Mouse (Mus musculus): ENCODE data around the gene Ccdc40.

DNA sequence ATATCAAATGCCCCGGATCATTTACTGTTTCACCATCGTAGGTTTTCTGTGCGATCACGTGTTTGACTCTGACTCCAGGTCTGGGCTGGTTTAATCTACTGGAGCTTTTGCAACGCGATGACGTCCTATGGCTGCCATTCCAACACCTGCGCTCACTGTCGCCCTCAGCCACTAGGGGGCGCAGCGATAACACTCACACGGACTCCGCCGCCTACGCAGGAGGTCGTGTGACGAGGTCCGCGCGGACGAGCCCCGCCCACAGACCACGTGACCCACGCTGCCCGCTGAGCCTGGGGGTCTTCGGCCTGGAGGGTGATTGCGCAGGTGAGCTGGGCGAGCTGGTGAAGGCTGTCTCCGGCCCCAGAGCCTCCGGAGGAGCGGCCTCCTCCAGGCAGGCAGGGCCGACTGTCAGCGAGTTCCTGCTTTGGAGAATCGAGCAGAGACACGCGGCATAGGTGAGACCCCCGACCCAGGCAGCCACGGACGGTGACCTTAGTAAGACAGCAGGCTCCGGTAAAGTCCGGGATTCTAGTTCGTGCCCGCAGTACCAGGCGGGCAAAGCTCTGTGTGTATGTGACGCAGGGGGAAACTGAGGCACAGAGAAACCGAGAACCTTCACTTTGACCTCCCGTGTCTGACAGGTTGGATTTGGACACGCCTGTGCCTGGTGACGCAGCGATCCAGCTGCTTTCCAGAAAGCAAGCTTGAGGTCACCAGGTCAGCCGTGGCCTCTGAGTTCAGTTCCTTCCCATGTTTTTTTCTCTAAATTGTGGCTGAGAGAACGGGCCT lies 39.6 kb downstream of the Ccdc40 start, which contains the start of gene Gaa:
- TF ChIP-seq CTCF (IDR thresholded peaks at IDR 0.05; ENCODE audit: borderline replicate concordance, control insufficient read depth, extremely low read depth, insufficient read depth, low read length, poor library complexity), result peak; percentile 99
- 0 out of 2 replicates have a peak, but pooled peaks have one; percentile 34 for TF ChIP-seq POLR2A (IDR thresholded peaks at IDR 0.05; ENCODE audit: control insufficient read depth, extremely low read depth, insufficient read depth, low read length, poor library complexity)
